Comparison of ENCODE assay signal across 12 mouse cellular contexts in the genomic region with DNA sequence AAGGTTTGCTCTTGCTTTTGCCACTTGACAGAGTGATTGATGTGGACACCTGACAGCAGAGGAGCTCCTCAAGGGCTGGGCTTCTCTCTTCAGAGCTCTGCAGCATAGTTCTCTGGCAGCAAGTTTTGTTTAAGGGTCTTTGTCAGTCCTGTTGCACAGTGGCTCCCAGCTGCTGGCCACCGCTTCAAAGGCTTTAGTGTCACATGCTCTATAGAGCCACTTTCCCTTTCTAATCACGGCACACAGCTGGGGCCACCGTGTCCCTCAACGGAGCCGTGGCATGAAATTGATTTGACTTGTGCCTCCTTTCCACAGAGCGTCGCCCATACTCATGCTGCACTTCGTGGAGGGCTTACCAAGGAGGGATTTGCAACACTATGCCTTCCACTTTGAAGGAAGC. TPM values are rescaled to one million over a fixed set of nuclear protein-coding genes. Genes with fewer than 3 reads are reported as not detected.
DNase-seq lines count a peak whose midpoint lies in the region; ATAC-seq and TF ChIP-seq lines count a peak whose summit lies in the region.
"Had no signal": no experiment of that assay in that cellular context is flagged by ENCODE, and none has a peak within 500 bp of the region (broad histone marks: within the 10 kb centered on the region; RNA-seq: fewer than 3 reads in every experiment).

No protein-coding gene starts in this region.

- intact Hi-C loops in heart, adult 2 months (cut with DNase I), result no loop called here

- WGBS in heart, adult 2 months, result 73% methylated on average over 8 of the region's 8 CpGs
- 25% methylated on average over 8 of the region's 8 CpGs for WGBS in hindbrain, embryonic 12.5 days
- 14% methylated on average over 8 of the region's 8 CpGs for WGBS in midbrain, embryonic 13.5 days

- TF ChIP-seq CTCF in heart, adult 2 months (IDR thresholded peaks at IDR 0.05), result no peak
- no peak for TF ChIP-seq CTCF in brain, embryonic 14.5 days (IDR thresholded peaks at IDR 0.05; ENCODE audit: borderline replicate concordance, extremely low read depth, insufficient read depth, insufficient read length)

- H3K4me3 ChIP-seq in heart, adult 2 months, result no peak overlapping the region
- H3K4me3 ChIP-seq in hindbrain, embryonic 12.5 days, result no peak overlapping the region
- no peak overlapping the region for H3K4me3 ChIP-seq in midbrain, embryonic 13.5 days (replicated peaks)
- H3K4me3 ChIP-seq: erythroblast, embryonic 14.5 days had no signal

- H3K27ac ChIP-seq in heart, adult 2 months, result no peak overlapping the region
- H3K27ac ChIP-seq in hindbrain, embryonic 12.5 days, result no peak overlapping the region
- peak overlapping the region; percentile 65 for H3K27ac ChIP-seq in midbrain, embryonic 13.5 days

- no peak for TF ChIP-seq POLR2A in heart, adult 2 months (IDR thresholded peaks at IDR 0.05; ENCODE audit: insufficient read depth, low read depth, low read length)
- TF ChIP-seq POLR2A in brain, embryonic 14.5 days (IDR thresholded peaks at IDR 0.05; ENCODE audit: borderline replicate concordance, extremely low read depth, insufficient read depth, insufficient read length, poor library complexity, severe bottlenecking), result no peak

- no peak overlapping the region for H3K4me2 ChIP-seq in hindbrain, embryonic 12.5 days (replicated peaks)
- H3K4me2 ChIP-seq in midbrain, embryonic 13.5 days (replicated peaks), result no peak overlapping the region

- no peaks in the 10 kb centered on the region for H3K9me3 ChIP-seq in hindbrain, embryonic 12.5 days (replicated peaks)
- no peaks in the 10 kb centered on the region for H3K9me3 ChIP-seq in midbrain, embryonic 13.5 days

- peaks cover 5% of the 10 kb centered on the region for H3K36me3 ChIP-seq in heart, adult 2 months (ENCODE audit: control insufficient read depth, insufficient read depth, low read length)
- H3K36me3 ChIP-seq in hindbrain, embryonic 12.5 days, result peaks cover 59% of the 10 kb centered on the region
- H3K36me3 ChIP-seq in midbrain, embryonic 13.5 days, result peaks cover 51% of the 10 kb centered on the region

- peak; percentile 88 for ATAC-seq in hindbrain, embryonic 12.5 days (ENCODE audit: low FRiP score)
- peak; percentile 96 for ATAC-seq in midbrain, embryonic 13.5 days

- peak; percentile 90 for DNase-seq in heart, adult 11 months
- DNase-seq in heart, adult 2 months, result no peak
- peak; percentile 84 for DNase-seq in brain, embryonic 14.5 days (ENCODE audit: low read depth)
- DNase-seq in adipocyte (ENCODE audit: low spot score), result no peak
- DNase-seq in layer of hippocampus, postnatal 10 days (ENCODE audit: low spot score in 2 of 2), result no peak
- DNase-seq in kidney, adult 9 months, result no peak
- DNase-seq: adrenal gland, postnatal 25 days; B cell, adult 2 months; gastrocnemius, postnatal 10 days had no signal

- no peaks in the 10 kb centered on the region for H3K27me3 ChIP-seq in heart, adult 2 months (ENCODE audit: control insufficient read depth, insufficient read depth, low read length)
- no peaks in the 10 kb centered on the region for H3K27me3 ChIP-seq in hindbrain, embryonic 12.5 days
- no peaks in the 10 kb centered on the region for H3K27me3 ChIP-seq in midbrain, embryonic 13.5 days

- peaks cover 4% of the 10 kb centered on the region; the same call in 1 of the 2 replicates for H3K79me2 ChIP-seq in heart, adult 2 months (replicated peaks; ENCODE audit: control insufficient read depth, insufficient read depth, low read length)

- no peak for TF ChIP-seq EP300 in heart, adult 2 months (IDR thresholded peaks at IDR 0.05; ENCODE audit: insufficient read depth, low read depth, low read length)

- H3K4me1 ChIP-seq in heart, adult 2 months (ENCODE audit: control insufficient read depth, insufficient read depth, low read length), result no peaks in the 10 kb centered on the region
- H3K4me1 ChIP-seq in hindbrain, embryonic 12.5 days, result peaks cover 10% of the 10 kb centered on the region
- H3K4me1 ChIP-seq in midbrain, embryonic 13.5 days (replicated peaks), result peaks cover 44% of the 10 kb centered on the region

- H3K9ac ChIP-seq in heart, adult 2 months (ENCODE audit: low read depth, low read length), result no peak overlapping the region
- H3K9ac ChIP-seq in hindbrain, embryonic 12.5 days, result no peak overlapping the region
- no peak overlapping the region for H3K9ac ChIP-seq in midbrain, embryonic 13.5 days (replicated peaks)

RNA-seq across cellular contexts. Expression of a gene that starts 25.0 kb away (rescaled TPM):
- total RNA-seq in heart, adult 2 months (2021), result 100 to 1,000 TPM in 1 of 2 experiments, 10 to 100 TPM in 1; 88.9 to 103 TPM
- 23.7 and 42.4 TPM in 2 replicates for polyA plus RNA-seq in heart, adult 2 months (2012; rRNA removed)
- polyA plus RNA-seq in brain, embryonic 14.5 days (2012; rRNA removed), result 268 and 316 TPM in 2 replicates
- 1,291 and 1,445 TPM in 2 replicates for polyA plus RNA-seq in hindbrain, embryonic 12.5 days (2016; fragmentation: Nextera tagmentation; extraction: Ambion mirVana)
- polyA plus RNA-seq in midbrain, embryonic 13.5 days (2015; fragmentation: Nextera tagmentation; extraction: Ambion mirVana), result 1,097 and 1,253 TPM in 2 replicates
- 100 to 1,000 TPM; 209 to 222 TPM for total RNA-seq in layer of hippocampus, postnatal 10 days (2021)

RNA-seq across cellular contexts. Expression of a gene that starts 25.2 kb away (rescaled TPM):
- 10 to 100 TPM; 17.5 to 21.0 TPM for total RNA-seq in heart, adult 2 months (2021)
- 7.4 and 13.4 TPM in 2 replicates for polyA plus RNA-seq in heart, adult 2 months (2012; rRNA removed)
- 29.2 and 38.7 TPM in 2 replicates for polyA plus RNA-seq in brain, embryonic 14.5 days (2012; rRNA removed)
- polyA plus RNA-seq in hindbrain, embryonic 12.5 days (2016; fragmentation: Nextera tagmentation; extraction: Ambion mirVana), result 63.0 and 68.6 TPM in 2 replicates
- polyA plus RNA-seq in midbrain, embryonic 13.5 days (2015; fragmentation: Nextera tagmentation; extraction: Ambion mirVana), result 64.4 and 64.8 TPM in 2 replicates
- 10 to 100 TPM; 45.4 to 45.9 TPM for total RNA-seq in layer of hippocampus, postnatal 10 days (2021)

RNA-seq across cellular contexts. Expression of a gene that starts 55.2 kb away (rescaled TPM):
- 10 to 100 TPM; 19.9 to 21.1 TPM for total RNA-seq in heart, adult 2 months (2021)
- 25.5 and 26.5 TPM in 2 replicates for polyA plus RNA-seq in heart, adult 2 months (2012; rRNA removed)
- 11.4 and 12.7 TPM in 2 replicates for polyA plus RNA-seq in brain, embryonic 14.5 days (2012; rRNA removed)
- polyA plus RNA-seq in hindbrain, embryonic 12.5 days (2016; fragmentation: Nextera tagmentation; extraction: Ambion mirVana), result 5.9 and 7.1 TPM in 2 replicates
- 8.6 and 9.1 TPM in 2 replicates for polyA plus RNA-seq in midbrain, embryonic 13.5 days (2015; fragmentation: Nextera tagmentation; extraction: Ambion mirVana)
- 1 to 10 TPM; 7.9 to 9.6 TPM for total RNA-seq in layer of hippocampus, postnatal 10 days (2021)
- polyA plus RNA-seq: erythroblast, embryonic 14.5 days had no signal

Comparison
In these comparisons a context has a peak if more than half of its experiments do, and no peak if none do; other contexts are left out.
1. DNase-seq: peak in heart, adult 11 months (single experiment) and brain, embryonic 14.5 days (single experiment); none in heart, adult 2 months (0 of 2), adipocyte (single experiment), layer of hippocampus, postnatal 10 days (0 of 2) and kidney, adult 9 months (single experiment).